Mouse (Mus musculus): ENCODE data around the gene Pate1. TPM values are rescaled to one million over a fixed set of nuclear protein-coding genes. Genes with fewer than 3 reads are reported as not detected.

The Pate1 gene
- polyA plus RNA-seq (2014; fragmentation: Illumina TruSeq; extraction: RNeasy Lipid Tissue Mini Kit (QIAGEN cat#74804); ENCODE audit: low replicate concordance), result not detected

GRCm38 (mm10) chr9:35687013-35687412, at the start of gene Pate1:
Gene Pate1 (minus strand): TSS chr9:35687390.

GRCm38 (mm10) chr9:35648102-35648501, 39.1 kb downstream of the Pate1 start, which contains the start of gene Pate3:
Gene Pate3 (minus strand): TSS chr9:35648202.

Other genes with a start within 250 kb of the Pate1 start
- not detected for gene Gm1113, start 169.1 kb downstream of the Pate1 start, polyA plus RNA-seq (2014; fragmentation: Illumina TruSeq; extraction: RNeasy Lipid Tissue Mini Kit (QIAGEN cat#74804); ENCODE audit: low replicate concordance)
- gene Ddx25, start 128.9 kb downstream of the Pate1 start, polyA plus RNA-seq (2014; fragmentation: Illumina TruSeq; extraction: RNeasy Lipid Tissue Mini Kit (QIAGEN cat#74804); ENCODE audit: low replicate concordance), result 0.07 TPM
- gene Pus3, start 128.8 kb downstream of the Pate1 start, polyA plus RNA-seq (2014; fragmentation: Illumina TruSeq; extraction: RNeasy Lipid Tissue Mini Kit (QIAGEN cat#74804); ENCODE audit: low replicate concordance), result 27.5 TPM
- 0.30 TPM for gene Pate2, start 117.1 kb downstream of the Pate1 start, polyA plus RNA-seq (2014; fragmentation: Illumina TruSeq; extraction: RNeasy Lipid Tissue Mini Kit (QIAGEN cat#74804); ENCODE audit: low replicate concordance)
- gene Hyls1, start 117.0 kb downstream of the Pate1 start, polyA plus RNA-seq (2014; fragmentation: Illumina TruSeq; extraction: RNeasy Lipid Tissue Mini Kit (QIAGEN cat#74804); ENCODE audit: low replicate concordance), result 10.4 TPM
- gene Pate4, start 75.4 kb downstream of the Pate1 start, polyA plus RNA-seq (2014; fragmentation: Illumina TruSeq; extraction: RNeasy Lipid Tissue Mini Kit (QIAGEN cat#74804); ENCODE audit: low replicate concordance), result 0.56 TPM
- gene Pate3, start 39.2 kb downstream of the Pate1 start, polyA plus RNA-seq (2014; fragmentation: Illumina TruSeq; extraction: RNeasy Lipid Tissue Mini Kit (QIAGEN cat#74804); ENCODE audit: low replicate concordance), result not detected
- gene Gm17677, start 53.7 kb upstream of the Pate1 start, polyA plus RNA-seq (2014; fragmentation: Illumina TruSeq; extraction: RNeasy Lipid Tissue Mini Kit (QIAGEN cat#74804); ENCODE audit: low replicate concordance), result not detected
- gene Gm17727, start 90.7 kb upstream of the Pate1 start, polyA plus RNA-seq (2014; fragmentation: Illumina TruSeq; extraction: RNeasy Lipid Tissue Mini Kit (QIAGEN cat#74804); ENCODE audit: low replicate concordance), result not detected
- not detected for gene Gm27235, start 102.7 kb upstream of the Pate1 start, polyA plus RNA-seq (2014; fragmentation: Illumina TruSeq; extraction: RNeasy Lipid Tissue Mini Kit (QIAGEN cat#74804); ENCODE audit: low replicate concordance)
- not detected for gene D730048I06Rik, start 102.7 kb upstream of the Pate1 start, polyA plus RNA-seq (2014; fragmentation: Illumina TruSeq; extraction: RNeasy Lipid Tissue Mini Kit (QIAGEN cat#74804); ENCODE audit: low replicate concordance)
- gene 9230110F15Rik, start 156.8 kb upstream of the Pate1 start, polyA plus RNA-seq (2014; fragmentation: Illumina TruSeq; extraction: RNeasy Lipid Tissue Mini Kit (QIAGEN cat#74804); ENCODE audit: low replicate concordance), result not detected
- not detected for gene 9230113P08Rik, start 221.0 kb upstream of the Pate1 start, polyA plus RNA-seq (2014; fragmentation: Illumina TruSeq; extraction: RNeasy Lipid Tissue Mini Kit (QIAGEN cat#74804); ENCODE audit: low replicate concordance)

Data from small intestine, adult 10 weeks (tissue).